Mouse (Mus musculus) ES-E14 (cell line): ENCODE measurements around the gene Bace2. TPM values are rescaled to one million over a fixed set of nuclear protein-coding genes. Genes with fewer than 3 reads are reported as not detected.

ENCODE experiments used
- DNase-seq: peaks from one replicate; pipeline ENCODE4 v3.0.0-alpha.2; 2013; ENCODE audit warnings: low read depth, low spot score
- H3K27ac ChIP-seq: 2 replicates; pipeline ENCODE4 v1.5.1; 2012; ENCODE audit warnings: low read depth, mild to moderate bottlenecking, low read length, moderate library complexity, mixed read lengths; ENCODE audit not compliant: poor library complexity, insufficient read depth, severe bottlenecking
- H3K36me3 ChIP-seq: 2 replicates; pipeline ENCODE4 v1.6.1; 2012; ENCODE audit warnings: mild to moderate bottlenecking, low read length, moderate library complexity, mixed read lengths; ENCODE audit not compliant: control insufficient read depth, poor library complexity, insufficient read depth, severe bottlenecking
- H3K4me1 ChIP-seq, 2 experiments: fragments of 150-350 bp in 1 of 2; sonication (generic) in 1 of 2; 2 replicates each; pipeline ENCODE4 v1.6.1; 2012; ENCODE audit warnings: low read length in 2 of 2, mild to moderate bottlenecking in 1 of 2, mixed read lengths in 1 of 2; ENCODE audit not compliant: control insufficient read depth in 2 of 2, insufficient read depth in 2 of 2, poor library complexity in 1 of 2
- H3K4me3 ChIP-seq, 2 experiments: fragments of 150-350 bp in 1 of 2; sonication (generic) in 1 of 2; 2 replicates each; pipeline ENCODE4 v1.5.1; 2012; ENCODE audit warnings: low read length in 2 of 2, low read depth in 1 of 2, mild to moderate bottlenecking in 1 of 2, mixed read lengths in 1 of 2; ENCODE audit not compliant: insufficient read depth in 1 of 2, poor library complexity in 1 of 2, severe bottlenecking in 1 of 2
- H3K9ac ChIP-seq: 2 replicates; pipeline ENCODE4 v1.6.1; 2012; ENCODE audit warnings: low read depth, mild to moderate bottlenecking, low read length, mixed read lengths; ENCODE audit not compliant: poor library complexity, insufficient read depth, severe bottlenecking
- H3K9me3 ChIP-seq: fragments of 150-350 bp; sonication (generic); 2 replicates; pipeline ENCODE4 v1.6.1; 2012; ENCODE audit warnings: low read depth, mild to moderate bottlenecking, low read length; ENCODE audit not compliant: control insufficient read depth, insufficient read depth
- CHD2 ChIP-seq: IDR thresholded peaks from 2 replicates; pipeline ENCODE4 v1.6.1; 2014; ENCODE audit warnings: mild to moderate bottlenecking, low read depth, low read length, inconsistent platforms
- HCFC1 ChIP-seq: IDR thresholded peaks from 2 replicates; pipeline ENCODE4 v1.6.1; 2012; ENCODE audit warnings: low read length, inconsistent platforms, borderline replicate concordance; ENCODE audit not compliant: insufficient read depth
- MAFK ChIP-seq: IDR thresholded peaks from 2 replicates; pipeline ENCODE4 v1.6.1; 2014; ENCODE audit warnings: mild to moderate bottlenecking, low read depth, low read length, inconsistent platforms; ENCODE audit not compliant: insufficient read depth
- ZC3H11A ChIP-seq: IDR thresholded peaks from 2 replicates; pipeline ENCODE4 v1.6.1; 2012; ENCODE audit warnings: low read depth, mild to moderate bottlenecking, inconsistent platforms, low read length, borderline replicate concordance
- ZNF384 ChIP-seq: IDR thresholded peaks from 2 replicates; pipeline ENCODE4 v1.6.1; 2012; ENCODE audit warnings: low read depth, low read length, inconsistent platforms
- in situ Hi-C, 2 experiments: fragments of 600-800 bp; cut with MboI; formaldehyde crosslinking; loops; one replicate each; pipeline ENCODE4 v1.15.1; 2025; ENCODE audit warnings: low sequenced_read_pairs in 2 of 2, inconsistent platforms in 1 of 2; ENCODE audit not compliant: unreplicated experiment in 2 of 2
- total RNA-seq: library from RNA; depleted of rRNA; stranded (reverse); fragments of 300-350 nt; gene quantifications from 2 replicates; pipeline ENCODE4 v1.2.3, GENCODE M21; 2012

The Bace2 gene
- total RNA-seq, 1 experiment: 0.54 TPM

- no peak overlapping the region for H3K27ac ChIP-seq
- H3K4me3 ChIP-seq: no peak overlapping the region
- peak; percentile 79 for DNase-seq
- H3K9me3 ChIP-seq: no peaks in the 10 kb centered on the region
- H3K9ac ChIP-seq: no peak overlapping the region
- no peaks in the 10 kb centered on the region for H3K4me1 ChIP-seq
- in situ Hi-C loops: no loop called here
- TF ChIP-seq MAFK (no peak), CHD2 (no peak), ZNF384 (no peak), ZC3H11A (no peak), HCFC1 (no peak)
- no peaks in the 10 kb centered on the region for H3K36me3 ChIP-seq
Measured at GRCm38 (mm10) chr16:97443670-97444263, 87.2 kb downstream of the Bace2 start.

GRCm38 (mm10) chr16:97447386-97447785 lies 90.8 kb downstream of the Bace2 start:
- no peak for TF ChIP-seq MAFK
- TF ChIP-seq ZC3H11A: no peak
- no peak for DNase-seq
- Histone ChIP-seq H3K27ac (no peak overlapping the region), H3K36me3 (no peaks in the 10 kb centered on the region), H3K9me3 (no peaks in the 10 kb centered on the region), H3K9ac (no peak overlapping the region), H3K4me1 (no peaks in the 10 kb centered on the region), H3K4me3 (no peak overlapping the region)
- in situ Hi-C loops: no loop called here

GRCm38 (mm10) chr16:97459831-97460230 lies 103.3 kb downstream of the Bace2 start:
- no peak for TF ChIP-seq CHD2
- TF ChIP-seq HCFC1: no peak
- no peak for TF ChIP-seq ZNF384
- no peak for TF ChIP-seq ZC3H11A
- H3K4me3 ChIP-seq: no peak overlapping the region
- H3K36me3 ChIP-seq: no peaks in the 10 kb centered on the region
- in situ Hi-C loops: no loop called here
- H3K9me3 ChIP-seq: no peaks in the 10 kb centered on the region
- H3K27ac ChIP-seq: no peak overlapping the region
- DNase-seq: no peak
- H3K9ac ChIP-seq: no peak overlapping the region
- H3K4me1 ChIP-seq: no peaks in the 10 kb centered on the region

GRCm38 (mm10) chr16:97461271-97461670 lies 104.7 kb downstream of the Bace2 start:
- Histone ChIP-seq H3K4me3 (no peak overlapping the region), H3K4me1 (no peaks in the 10 kb centered on the region), H3K36me3 (no peaks in the 10 kb centered on the region), H3K9ac (no peak overlapping the region), H3K9me3 (no peaks in the 10 kb centered on the region), H3K27ac (no peak overlapping the region)
- TF ChIP-seq ZNF384: no peak
- TF ChIP-seq HCFC1: no peak
- no peak for TF ChIP-seq MAFK
- no peak for TF ChIP-seq ZC3H11A
- TF ChIP-seq CHD2: no peak
- in situ Hi-C loops: no loop called here
- no peak for DNase-seq

GRCm38 (mm10) chr16:97462481-97463181 lies 106.1 kb downstream of the Bace2 start, which contains the start of gene Mx1:
Mx1 (minus strand) TSS chr16:97462907.
- H3K4me3 ChIP-seq: no peak within 1 kb of the TSS
- H3K9me3 ChIP-seq: no peaks in the 10 kb centered on the region
- no peak within 1 kb of the TSS for H3K27ac ChIP-seq
- no peaks in the 10 kb centered on the region for H3K36me3 ChIP-seq
- no peak within 1 kb of the TSS for H3K9ac ChIP-seq
- no peak for DNase-seq
- TF ChIP-seq ZNF384 (no peak), ZC3H11A (no peak), MAFK (no peak), HCFC1 (no peak), CHD2 (no peak)
- in situ Hi-C loops: no loop called here
- H3K4me1 ChIP-seq: no peaks in the 10 kb centered on the region
